Mouse (Mus musculus): ENCODE measurements around the gene Rmnd5a. TPM values are rescaled to one million over a fixed set of nuclear protein-coding genes. Genes with fewer than 3 reads are reported as not detected.

Rmnd5a gene
- polyA plus RNA-seq, 1 experiment = 38.1 TPM

DNA sequence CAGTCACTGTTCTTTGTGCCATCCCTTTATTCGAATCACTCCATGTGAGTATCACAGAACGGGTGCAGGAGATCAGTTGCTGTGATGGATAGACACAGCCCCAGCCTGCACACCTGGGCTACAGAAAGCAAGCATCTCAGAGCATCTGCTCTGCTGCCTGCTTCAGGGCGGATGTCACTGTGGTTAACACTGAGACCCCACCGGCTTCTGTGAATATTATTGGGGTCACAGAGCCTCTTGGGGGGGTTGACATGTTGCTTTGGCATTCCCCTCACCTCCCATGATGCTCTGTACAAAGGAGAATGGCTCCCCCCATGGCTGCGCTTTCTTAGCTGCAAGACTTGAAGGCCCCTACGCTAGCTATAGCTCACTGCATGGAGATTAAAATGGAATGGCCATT, 71.0 kb downstream of the Rmnd5a start:
- no peak overlapping the region for H3K27ac ChIP-seq (replicated peaks; ENCODE audit: low read depth, low read length)
- no peaks in the 10 kb centered on the region for H3K4me1 ChIP-seq (ENCODE audit: control insufficient read depth, insufficient read depth, insufficient read length, low read length)

DNA sequence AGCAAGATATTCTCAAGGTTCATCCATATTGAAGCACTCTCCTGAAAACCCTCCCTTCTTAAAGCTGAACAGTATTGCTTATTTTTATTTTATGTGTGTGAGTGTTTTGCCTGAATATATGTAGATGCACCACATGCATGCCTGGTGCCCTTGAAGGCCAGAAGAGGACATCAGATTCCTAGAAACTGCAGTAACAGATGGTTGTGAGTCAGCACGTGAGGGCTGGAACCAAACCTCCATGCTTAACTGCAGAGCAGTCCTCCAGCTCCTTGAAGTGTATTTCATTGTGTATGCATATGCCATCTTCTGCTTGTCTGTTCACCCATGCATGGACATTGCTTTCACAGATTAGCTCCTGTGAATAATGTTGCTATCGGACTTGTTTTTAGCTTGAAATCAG, 76.4 kb downstream of the Rmnd5a start:
- no peak overlapping the region for H3K4me3 ChIP-seq (ENCODE audit: insufficient read depth, low read depth, low read length)
- no peaks in the 10 kb centered on the region for H3K4me1 ChIP-seq (ENCODE audit: control insufficient read depth, insufficient read depth, insufficient read length, low read length)
- H3K27ac ChIP-seq (replicated peaks; ENCODE audit: low read depth, low read length) = no peak overlapping the region

More for the DNA sequence above, 71.0 kb downstream of the Rmnd5a start:
- H3K4me3 ChIP-seq (ENCODE audit: insufficient read depth, low read depth, low read length) = no peak overlapping the region

DNA sequence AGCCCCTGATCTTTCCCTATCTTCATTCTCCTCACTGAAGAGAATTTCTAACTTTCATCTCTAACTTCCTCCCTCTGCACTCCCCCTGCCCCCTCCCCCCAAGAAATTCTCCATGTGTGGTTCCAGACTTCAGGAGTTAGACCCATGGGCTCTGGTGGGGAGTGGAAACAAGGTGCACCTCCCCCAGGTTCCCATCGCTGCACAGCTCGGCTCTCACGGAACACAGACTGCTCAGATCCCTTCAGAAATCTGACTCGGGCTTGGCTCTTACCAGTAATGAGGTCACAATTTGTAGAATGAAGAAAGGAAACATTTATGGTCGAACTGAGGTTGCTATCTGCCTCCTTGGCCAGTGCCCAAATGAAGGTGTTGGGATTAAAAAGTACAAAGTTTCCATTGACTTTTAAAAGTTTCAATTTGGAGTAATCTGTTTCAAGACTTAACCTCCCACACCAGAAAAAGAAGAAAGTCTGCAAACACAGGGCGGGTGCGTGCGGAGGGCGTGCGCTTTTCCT, 79.2 kb downstream of the Rmnd5a start:
- H3K4me1 ChIP-seq (ENCODE audit: control insufficient read depth, insufficient read depth, insufficient read length, low read length) = no peaks in the 10 kb centered on the region
- no peak overlapping the region for H3K4me3 ChIP-seq (ENCODE audit: insufficient read depth, low read depth, low read length)
- H3K27ac ChIP-seq (replicated peaks; ENCODE audit: low read depth, low read length) = no peak overlapping the region

DNA sequence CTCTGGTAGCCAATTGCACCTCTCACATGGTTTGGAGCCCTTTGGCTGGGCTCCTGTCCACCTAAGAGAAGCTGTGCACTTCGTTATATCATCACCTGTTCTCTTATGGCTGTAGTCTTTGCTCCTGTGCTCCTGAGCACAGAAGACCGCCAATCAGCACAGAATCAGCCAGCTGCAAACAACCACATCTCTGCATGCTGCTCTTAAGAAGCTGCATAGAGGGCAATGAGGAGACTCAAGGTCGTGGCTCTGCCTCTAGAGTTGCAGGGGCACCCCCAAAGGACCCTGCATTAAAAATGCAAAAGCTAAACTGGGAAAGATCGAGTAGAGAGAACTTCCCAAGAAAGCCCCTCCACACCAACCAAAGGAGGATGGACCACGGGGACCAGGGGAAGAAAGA, 79.7 kb downstream of the Rmnd5a start:
- Histone ChIP-seq H3K27ac (replicated peaks; ENCODE audit: low read depth, low read length) (no peak overlapping the region), H3K4me1 (ENCODE audit: control insufficient read depth, insufficient read depth, insufficient read length, low read length) (no peaks in the 10 kb centered on the region), H3K4me3 (ENCODE audit: insufficient read depth, low read depth, low read length) (no peak overlapping the region)

DNA sequence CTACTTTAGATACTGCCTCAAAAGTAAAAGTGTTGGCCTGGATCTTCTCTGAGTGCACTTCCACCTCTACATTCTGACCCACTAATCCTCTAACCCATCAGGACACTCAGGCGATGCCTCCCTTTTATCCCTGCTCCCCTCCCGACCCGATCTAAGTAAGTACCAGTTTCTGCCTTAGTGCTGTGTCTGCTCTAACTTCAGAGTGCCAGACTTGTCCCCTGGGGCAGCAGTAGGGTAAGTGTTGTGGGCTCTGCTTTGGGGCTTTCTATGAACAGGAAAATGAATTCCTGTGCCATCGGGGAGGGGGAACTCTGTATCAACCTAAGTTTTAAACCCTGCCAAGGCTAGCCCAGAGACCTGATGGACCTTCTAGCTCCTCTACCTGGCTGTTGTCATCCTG, 80.2 kb downstream of the Rmnd5a start:
- Histone ChIP-seq H3K4me1 (ENCODE audit: control insufficient read depth, insufficient read depth, insufficient read length, low read length) (no peaks in the 10 kb centered on the region), H3K27ac (replicated peaks; ENCODE audit: low read depth, low read length) (no peak overlapping the region), H3K4me3 (ENCODE audit: insufficient read depth, low read depth, low read length) (no peak overlapping the region)

DNA sequence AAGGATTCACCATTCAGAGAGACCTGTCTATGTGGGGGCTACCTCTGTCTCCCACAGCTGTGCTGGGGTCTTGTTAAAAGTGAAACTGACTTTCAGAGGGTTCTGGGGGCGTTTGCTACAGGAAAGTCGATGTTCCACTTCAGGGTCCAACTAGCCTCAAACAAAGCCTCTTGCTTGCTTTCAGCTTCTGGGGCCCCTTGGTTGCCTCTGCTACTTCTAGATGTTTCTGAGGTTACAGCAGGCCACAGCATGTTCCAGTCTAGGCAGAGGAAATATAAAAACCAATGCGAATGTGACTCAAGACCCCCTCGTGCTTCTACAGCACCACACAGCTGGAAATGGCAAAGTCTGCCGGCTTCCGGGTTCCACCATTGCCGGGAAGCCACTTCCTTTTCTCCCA, 82.9 kb downstream of the Rmnd5a start:
- Histone ChIP-seq H3K4me3 (ENCODE audit: insufficient read depth, low read depth, low read length) (no peak overlapping the region), H3K27ac (replicated peaks; ENCODE audit: low read depth, low read length) (no peak overlapping the region), H3K4me1 (ENCODE audit: control insufficient read depth, insufficient read depth, insufficient read length, low read length) (no peaks in the 10 kb centered on the region)

DNA sequence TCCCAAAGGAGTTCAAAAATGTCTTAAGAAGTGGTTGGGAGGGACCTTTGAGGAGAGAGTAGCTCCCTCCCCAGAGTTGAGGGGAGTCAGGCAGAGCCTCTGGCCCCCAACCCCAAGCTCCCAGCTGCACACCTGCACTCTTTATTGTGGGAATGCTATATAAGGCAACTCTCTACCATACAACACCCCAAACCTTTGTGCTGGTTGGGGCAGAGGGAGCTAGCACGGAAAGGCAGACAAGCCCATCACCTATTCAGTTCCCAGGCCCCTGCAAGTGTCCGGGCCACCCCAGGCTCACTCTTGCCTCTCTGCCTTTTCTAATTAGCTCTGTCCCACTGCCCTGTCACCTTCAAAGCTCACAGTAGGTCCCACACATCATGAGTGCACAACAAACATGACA, 86.7 kb downstream of the Rmnd5a start:
- H3K27ac ChIP-seq (replicated peaks; ENCODE audit: low read depth, low read length) = no peak overlapping the region

DNA sequence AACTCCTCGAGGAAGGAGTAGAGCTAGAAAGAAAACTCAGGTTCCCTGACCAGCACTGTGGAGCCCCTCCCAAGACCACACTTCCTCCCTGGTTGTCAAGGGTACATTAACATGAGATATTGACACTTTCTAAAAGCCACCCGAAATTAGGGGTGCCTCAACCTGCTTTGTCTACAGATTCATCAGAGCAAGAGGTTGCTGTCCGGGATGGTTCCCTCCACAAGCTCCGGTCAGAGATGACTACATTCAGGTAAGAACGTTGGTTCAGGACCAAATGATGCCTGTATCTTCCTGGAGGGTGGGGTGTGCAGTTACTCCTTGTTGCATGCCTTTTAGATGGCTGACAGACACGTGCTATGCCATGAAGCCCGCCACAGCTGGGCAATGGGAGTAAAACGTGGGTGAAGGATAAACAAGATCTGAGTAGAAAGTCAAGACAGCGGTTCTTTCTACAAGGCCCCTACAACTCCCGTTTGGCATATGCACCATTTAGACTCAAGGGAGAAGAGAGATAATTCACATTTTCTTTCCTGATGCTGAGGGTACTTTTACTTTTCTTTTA, 87.5 kb downstream of the Rmnd5a start:
- H3K27ac ChIP-seq (replicated peaks; ENCODE audit: low read depth, low read length) = no peak overlapping the region
- H3K4me3 ChIP-seq (ENCODE audit: insufficient read depth, low read depth, low read length) = no peak overlapping the region
- no peaks in the 10 kb centered on the region for H3K4me1 ChIP-seq (ENCODE audit: control insufficient read depth, insufficient read depth, insufficient read length, low read length)

More for the DNA sequence above, 86.7 kb downstream of the Rmnd5a start:
- Histone ChIP-seq H3K4me1 (ENCODE audit: control insufficient read depth, insufficient read depth, insufficient read length, low read length) (no peaks in the 10 kb centered on the region), H3K4me3 (ENCODE audit: insufficient read depth, low read depth, low read length) (no peak overlapping the region)

DNA sequence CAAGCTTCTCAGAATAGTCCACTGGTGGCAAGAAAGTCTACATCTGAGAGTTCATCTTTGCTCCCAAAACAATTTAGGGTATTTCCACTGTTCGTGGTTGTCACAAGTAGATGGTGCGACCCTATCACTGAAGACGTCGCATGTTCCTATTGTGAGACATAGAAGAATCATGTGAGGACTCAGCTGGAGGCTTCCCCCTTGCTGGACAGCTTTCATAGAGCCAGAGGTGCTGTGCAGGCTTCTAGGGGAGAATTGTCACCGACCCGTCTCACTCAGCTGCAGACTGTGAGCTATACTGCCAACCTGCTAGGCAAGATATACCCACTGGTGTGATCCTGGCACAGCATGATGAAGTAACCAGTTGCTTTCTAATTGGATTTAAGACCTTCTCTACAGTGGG, 88.2 kb downstream of the Rmnd5a start:
- Histone ChIP-seq H3K27ac (replicated peaks; ENCODE audit: low read depth, low read length) (no peak overlapping the region), H3K4me1 (ENCODE audit: control insufficient read depth, insufficient read depth, insufficient read length, low read length) (no peaks in the 10 kb centered on the region), H3K4me3 (ENCODE audit: insufficient read depth, low read depth, low read length) (no peak overlapping the region)

DNA sequence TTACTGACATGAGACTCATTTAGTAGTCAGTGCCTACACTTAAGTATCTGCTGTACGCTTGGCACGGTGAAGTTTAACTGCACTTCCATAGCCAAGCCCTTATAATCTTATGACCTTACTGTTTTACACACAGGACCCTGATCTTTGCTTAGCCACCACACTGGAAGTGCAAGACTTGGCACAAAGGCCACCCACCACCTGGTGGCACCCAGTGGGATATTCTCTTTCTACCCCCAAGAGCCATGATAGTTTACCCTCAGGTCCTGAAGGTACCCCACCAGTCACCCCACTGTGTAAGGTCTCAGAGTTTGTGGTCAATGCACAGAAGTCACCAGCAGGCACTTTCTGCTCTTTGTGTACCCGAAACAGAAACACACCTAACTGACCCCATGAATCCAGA, 89.2 kb downstream of the Rmnd5a start:
- H3K4me3 ChIP-seq (ENCODE audit: insufficient read depth, low read depth, low read length) = no peak overlapping the region
- no peak overlapping the region for H3K27ac ChIP-seq (replicated peaks; ENCODE audit: low read depth, low read length)
- no peaks in the 10 kb centered on the region for H3K4me1 ChIP-seq (ENCODE audit: control insufficient read depth, insufficient read depth, insufficient read length, low read length)

DNA sequence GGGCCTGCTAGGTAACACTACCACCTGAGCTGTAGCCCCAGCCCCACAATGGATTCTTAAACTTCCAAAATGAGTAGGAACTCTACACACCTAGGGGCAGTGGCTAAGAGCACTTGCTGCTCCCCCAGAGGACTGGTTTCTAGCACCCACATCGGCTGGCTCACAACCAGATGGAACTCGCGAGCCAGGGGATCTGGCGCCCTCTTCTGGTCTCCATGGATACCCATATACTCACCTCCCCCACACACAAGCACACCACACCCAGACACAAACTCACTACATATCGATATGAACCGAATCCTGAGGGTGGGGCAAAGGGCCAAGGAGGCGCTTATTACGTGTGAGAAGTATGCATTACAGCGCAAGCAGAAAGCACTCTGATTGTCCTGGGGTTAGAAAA, 92.4 kb downstream of the Rmnd5a start:
- H3K27ac ChIP-seq (replicated peaks; ENCODE audit: low read depth, low read length) = no peak overlapping the region
- H3K4me3 ChIP-seq (ENCODE audit: insufficient read depth, low read depth, low read length) = no peak overlapping the region
- no peaks in the 10 kb centered on the region for H3K4me1 ChIP-seq (ENCODE audit: control insufficient read depth, insufficient read depth, insufficient read length, low read length)

DNA sequence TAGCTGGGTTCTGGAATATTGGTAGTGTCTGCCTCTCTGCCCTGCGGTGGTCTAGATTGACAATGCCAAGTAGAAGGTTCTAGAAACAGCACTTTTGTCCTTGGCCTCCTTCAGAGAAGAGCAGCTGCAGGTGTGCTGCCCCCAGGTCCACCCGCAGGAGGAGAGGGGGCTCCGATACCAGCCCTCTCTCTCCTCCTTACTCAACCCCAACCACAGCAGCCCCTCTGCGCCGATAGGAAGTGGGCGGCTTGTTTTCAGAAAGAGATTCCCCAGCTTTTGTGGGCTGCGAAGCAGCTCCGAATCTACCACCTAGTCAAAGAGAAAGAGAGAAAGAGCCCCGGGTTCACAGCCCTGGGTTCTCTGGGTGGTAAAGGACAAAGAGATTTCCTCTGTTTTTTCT, 99.3 kb downstream of the Rmnd5a start:
- Histone ChIP-seq H3K4me3 (ENCODE audit: insufficient read depth, low read depth, low read length) (no peak overlapping the region), H3K27ac (replicated peaks; ENCODE audit: low read depth, low read length) (no peak overlapping the region), H3K4me1 (ENCODE audit: control insufficient read depth, insufficient read depth, insufficient read length, low read length) (no peaks in the 10 kb centered on the region)

DNA sequence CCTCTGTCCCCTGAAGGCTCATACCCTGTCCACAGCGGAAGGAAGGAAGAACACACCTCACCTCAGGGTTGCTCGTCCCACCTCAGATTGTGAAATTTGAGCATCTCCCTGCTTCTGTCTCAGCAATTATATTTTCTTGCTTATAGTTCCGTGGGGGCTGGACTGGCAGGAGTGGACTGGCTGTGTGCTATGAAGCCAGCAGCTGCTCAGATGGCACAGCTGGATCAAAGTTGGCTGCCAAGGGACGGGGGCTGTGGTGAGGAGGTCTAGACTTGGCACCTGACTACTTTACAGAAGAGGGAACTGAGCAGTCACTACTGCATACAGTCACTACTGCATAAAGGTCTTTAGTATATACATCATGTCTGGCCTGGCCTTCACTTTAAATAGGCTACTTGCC, 101.1 kb downstream of the Rmnd5a start:
- Histone ChIP-seq H3K4me1 (ENCODE audit: control insufficient read depth, insufficient read depth, insufficient read length, low read length) (no peaks in the 10 kb centered on the region), H3K4me3 (ENCODE audit: insufficient read depth, low read depth, low read length) (no peak overlapping the region), H3K27ac (replicated peaks; ENCODE audit: low read depth, low read length) (no peak overlapping the region)

DNA sequence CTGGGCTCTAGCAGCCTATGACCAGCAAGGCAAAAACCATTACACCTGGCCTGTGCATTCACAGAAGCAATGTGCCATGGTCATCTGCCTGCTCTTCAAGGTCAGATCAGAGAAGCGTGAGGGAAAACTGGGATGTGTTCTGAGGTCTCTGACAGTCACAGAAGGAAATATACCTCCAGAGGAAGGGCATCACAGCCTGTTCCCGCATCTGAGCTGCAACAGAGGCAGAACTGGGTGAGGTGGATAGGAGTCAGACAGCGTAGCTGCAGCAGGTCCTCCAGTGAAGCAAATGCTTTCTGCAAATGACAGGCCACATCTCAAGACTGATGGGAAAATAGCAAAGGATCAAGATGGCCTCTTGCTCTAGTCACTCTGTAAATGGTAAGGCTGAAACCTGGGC, 101.5 kb downstream of the Rmnd5a start:
- Histone ChIP-seq H3K27ac (replicated peaks; ENCODE audit: low read depth, low read length) (no peak overlapping the region), H3K4me3 (ENCODE audit: insufficient read depth, low read depth, low read length) (no peak overlapping the region), H3K4me1 (ENCODE audit: control insufficient read depth, insufficient read depth, insufficient read length, low read length) (no peaks in the 10 kb centered on the region)
